Mouse (Mus musculus) left cerebral cortex, postnatal 14 days (tissue): ENCODE measurements at regions not wholly inside any gene's neighbourhood (a gene's known extent, or its start where the extent isn't known, plus 50 kb on each side); places are given as distances from the start of the nearest gene placed in this dataset.
"Not testable (repeated sequence)": the region's sequence is repeated elsewhere in the genome, so short reads cannot be mapped to it uniquely, and the experiment has no call there.

Experiments used
- DNase-seq, 2 experiments: peaks; one replicate each; pipeline ENCODE4 v3.0.0; 2021 to 2022; ENCODE audit warnings: low spot score in 2 of 2, mixed read lengths in 1 of 2
- intact Hi-C: fragments of 180-260 bp; cut with DNase I; formaldehyde crosslinking; loops from one replicate; pipeline ENCODE4 v1.15.1; 2025

GRCm38 (mm10) chr17:48646626-48647195 lies 192.0 kb downstream of the Unc5cl start:
- no peak for DNase-seq
- intact Hi-C loops, result no loop called here

DNA sequence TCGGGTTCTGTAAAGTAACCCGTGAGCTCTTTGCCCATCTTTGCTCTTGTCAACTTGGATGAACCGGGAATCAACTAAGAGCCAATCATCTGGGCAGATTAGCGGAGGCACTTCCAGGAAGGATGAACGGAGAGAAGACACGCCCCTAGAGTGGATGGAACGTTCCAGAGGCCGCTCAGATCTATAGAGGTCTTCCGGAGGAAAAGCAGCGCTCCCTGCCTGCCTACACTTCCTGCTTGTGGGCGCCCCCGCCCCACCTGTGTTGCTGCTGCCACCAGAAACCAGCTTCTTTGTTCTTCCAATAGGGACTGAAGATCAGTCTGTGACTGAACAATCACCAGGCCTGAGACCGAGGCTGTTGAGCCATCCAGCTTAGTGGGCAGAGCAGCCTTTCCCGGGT lies 192.7 kb downstream of the Unc5cl start:
- no peak for DNase-seq
- intact Hi-C loops, result no loop called here

DNA sequence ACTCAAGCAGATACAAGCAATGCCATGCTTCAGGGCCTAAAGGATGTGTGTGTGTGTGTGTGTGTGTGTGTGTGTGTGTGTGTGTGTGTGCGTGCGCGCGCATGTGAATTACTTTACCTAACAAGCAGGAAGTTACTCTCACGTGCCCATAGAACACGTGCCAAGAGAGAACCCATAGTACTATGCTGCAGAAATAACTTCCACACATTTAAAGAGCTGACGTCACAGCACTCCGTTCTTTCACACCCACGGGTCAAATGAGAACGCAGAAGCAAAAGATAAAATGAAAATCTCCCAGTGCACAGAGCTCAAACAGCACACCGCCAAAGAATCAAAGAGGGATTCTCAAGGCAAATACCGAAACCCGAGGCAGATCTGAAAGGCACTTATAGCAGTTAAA lies 195.9 kb downstream of the Unc5cl start:
- DNase-seq, result peak; percentile 36 to 60
- intact Hi-C loops, result no loop called here

- no peak for DNase-seq
- intact Hi-C loops, result no loop called here
These were observed 218.0 kb downstream of the Unc5cl start for GRCm38 (mm10) chr17:48672749-48673148.

- no peak for DNase-seq
- intact Hi-C loops, result no loop called here
These were observed 223.6 kb downstream of the Unc5cl start for GRCm38 (mm10) chr17:48678216-48678832.

DNA sequence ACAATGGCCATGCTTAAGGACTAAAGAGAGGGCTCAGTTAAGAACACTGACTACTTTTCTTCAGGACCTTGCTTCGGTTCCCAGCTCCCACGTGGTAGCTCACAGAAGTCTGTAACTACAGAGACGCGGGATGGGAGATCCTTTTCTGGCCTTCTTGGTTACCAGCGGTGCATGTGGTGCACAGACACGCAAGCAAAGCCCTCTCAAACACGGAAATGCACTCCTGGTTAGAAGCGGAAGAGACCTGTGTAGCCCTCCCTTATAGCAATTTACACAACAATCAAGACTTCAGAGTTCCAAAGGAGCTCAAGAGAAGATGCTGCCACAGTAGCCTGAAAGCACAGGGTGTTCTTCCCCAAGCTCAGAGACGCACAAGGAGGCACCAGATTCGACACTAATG lies 225.6 kb downstream of the Unc5cl start:
- intact Hi-C loops, result no loop called here
- no peak for DNase-seq

- intact Hi-C loops, result no loop called here
- DNase-seq, result peak; percentile 31 to 53
These were observed 234.2 kb downstream of the Unc5cl start for GRCm38 (mm10) chr17:48688944-48689343.

DNA sequence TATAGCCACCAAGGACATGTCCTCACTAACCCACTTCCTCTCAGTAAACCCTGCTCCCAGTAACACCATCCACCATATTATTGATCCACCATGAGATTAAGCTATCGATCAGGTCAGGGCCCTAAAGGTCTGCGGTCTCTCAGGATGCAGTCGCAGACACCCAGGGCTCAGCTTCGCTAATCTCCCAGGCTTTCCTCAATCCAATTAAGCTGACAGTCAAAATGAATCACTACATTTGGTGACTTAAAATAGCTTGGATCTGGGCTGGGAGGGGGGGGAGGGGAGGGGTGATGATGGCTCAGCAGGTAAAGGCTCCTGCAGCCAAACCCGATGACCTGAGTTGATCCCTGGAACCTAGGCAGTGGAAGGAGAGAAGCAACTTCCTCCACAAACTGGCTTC lies 233.7 kb upstream of the Lrfn2 start:
- DNase-seq, result no peak
- intact Hi-C loops, result no loop called here

- no peak for DNase-seq
- intact Hi-C loops, result no loop called here
These were observed 231.6 kb upstream of the Lrfn2 start for GRCm38 (mm10) chr17:48700591-48700990.

DNA sequence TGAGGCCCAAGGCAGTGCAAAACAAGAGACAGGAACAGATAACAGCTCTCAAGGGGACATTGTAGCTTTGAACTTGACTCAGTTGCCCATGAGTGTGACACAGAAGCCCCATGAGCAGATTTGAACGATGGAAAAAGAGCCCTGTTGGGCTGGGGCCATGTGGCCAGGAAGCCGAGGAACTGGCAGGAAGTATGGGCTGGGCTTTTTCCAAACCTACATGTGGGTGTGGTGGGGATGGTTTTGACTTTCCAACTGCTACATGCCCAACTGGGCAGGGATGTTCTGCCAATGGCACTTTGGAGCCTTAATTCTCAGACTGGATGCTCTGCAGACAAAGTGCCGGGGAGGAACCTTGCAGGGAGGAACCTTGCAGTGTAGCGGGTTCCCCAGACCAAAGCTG lies 211.7 kb upstream of the Lrfn2 start:
- DNase-seq, result no peak
- intact Hi-C loops, result no loop called here

GRCm38 (mm10) chr17:48723286-48723685 lies 208.9 kb upstream of the Lrfn2 start:
- no peak for DNase-seq
- intact Hi-C loops, result no loop called here

- DNase-seq, result no peak
- intact Hi-C loops, result no loop called here
These were observed 207.6 kb upstream of the Lrfn2 start for GRCm38 (mm10) chr17:48724513-48725112.

- intact Hi-C loops, result no loop called here
- DNase-seq, result no peak
These were observed 205.7 kb upstream of the Lrfn2 start for GRCm38 (mm10) chr17:48726460-48726859.

DNA sequence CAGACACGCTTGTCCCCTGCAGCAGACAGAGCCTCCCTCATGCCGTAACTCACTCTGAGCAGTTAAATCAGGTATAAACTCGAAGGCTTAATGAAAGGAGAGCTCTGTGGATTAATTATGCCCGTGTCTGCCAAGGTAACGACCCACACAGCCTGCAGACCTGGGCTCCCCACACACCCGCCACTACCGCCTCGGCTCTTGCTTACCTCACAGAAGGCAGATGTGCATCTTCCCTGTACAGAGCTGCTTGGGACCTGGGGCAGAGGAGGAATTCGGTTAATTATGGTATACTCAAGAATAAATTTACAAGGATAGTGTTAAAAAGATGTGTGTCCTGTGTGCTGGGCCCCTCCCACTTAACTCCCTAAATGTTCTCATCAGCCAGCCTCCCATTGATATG lies 198.4 kb upstream of the Lrfn2 start:
- no peak for DNase-seq
- intact Hi-C loops, result no loop called here

- DNase-seq, intact Hi-C loops: not testable (repeated sequence)
These were observed 195.0 kb upstream of the Lrfn2 start for GRCm38 (mm10) chr17:48737181-48737580.

DNA sequence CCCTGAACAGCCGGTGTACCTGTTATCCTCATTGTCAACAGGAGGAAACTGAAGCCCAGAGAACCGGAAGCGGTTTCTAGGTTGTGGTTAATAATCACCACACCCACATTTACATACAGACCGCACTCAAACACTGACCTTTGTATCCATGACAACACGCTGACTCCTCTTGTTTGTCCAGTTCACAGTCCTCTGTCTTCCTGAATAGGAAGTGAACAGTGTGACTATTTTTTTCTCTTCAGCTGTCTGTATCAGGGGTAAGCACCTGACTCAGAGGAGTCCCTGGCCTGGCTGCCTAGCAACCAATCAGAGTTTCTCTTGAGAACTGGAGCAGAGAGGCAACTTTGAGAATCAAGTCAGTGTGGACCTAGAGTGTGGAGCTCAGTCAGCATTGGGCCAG lies 193.5 kb upstream of the Lrfn2 start:
- peak in 1 of 2 experiments; percentile 15 for DNase-seq
- intact Hi-C loops, result no loop called here

DNA sequence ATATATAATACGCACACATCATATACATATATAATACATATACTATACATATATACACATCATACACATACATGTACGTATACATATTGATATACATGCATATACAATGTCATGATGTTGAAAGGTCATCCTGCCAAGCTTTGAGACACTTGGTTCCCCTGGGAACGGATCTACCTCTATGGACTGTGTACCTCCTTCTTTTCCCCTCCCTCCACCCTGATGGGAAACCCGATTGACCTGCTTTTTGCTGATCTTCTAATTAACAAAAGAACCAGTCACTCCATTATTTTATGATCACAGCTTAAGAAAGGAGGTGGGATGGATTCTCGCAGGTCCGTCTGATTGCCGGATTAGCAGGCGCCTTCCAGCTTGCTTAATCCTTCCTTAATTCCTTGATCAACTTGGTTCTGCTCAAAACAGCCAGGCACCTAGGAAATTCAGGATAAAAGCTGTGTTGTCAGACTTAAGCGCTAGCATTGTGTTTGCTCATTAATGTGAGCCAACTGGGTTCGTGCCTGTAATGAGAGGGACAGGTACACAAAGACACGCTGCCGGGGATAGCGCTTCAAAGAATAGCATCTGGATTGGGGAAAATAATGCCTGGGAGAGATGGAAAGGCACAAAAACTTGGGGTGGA lies 189.3 kb upstream of the Lrfn2 start:
- DNase-seq, result no peak
- intact Hi-C loops, result no loop called here

- intact Hi-C loops, result no loop called here
- no peak for DNase-seq
These were observed 162.1 kb upstream of the Lrfn2 start for GRCm38 (mm10) chr17:48770099-48770498.

DNA sequence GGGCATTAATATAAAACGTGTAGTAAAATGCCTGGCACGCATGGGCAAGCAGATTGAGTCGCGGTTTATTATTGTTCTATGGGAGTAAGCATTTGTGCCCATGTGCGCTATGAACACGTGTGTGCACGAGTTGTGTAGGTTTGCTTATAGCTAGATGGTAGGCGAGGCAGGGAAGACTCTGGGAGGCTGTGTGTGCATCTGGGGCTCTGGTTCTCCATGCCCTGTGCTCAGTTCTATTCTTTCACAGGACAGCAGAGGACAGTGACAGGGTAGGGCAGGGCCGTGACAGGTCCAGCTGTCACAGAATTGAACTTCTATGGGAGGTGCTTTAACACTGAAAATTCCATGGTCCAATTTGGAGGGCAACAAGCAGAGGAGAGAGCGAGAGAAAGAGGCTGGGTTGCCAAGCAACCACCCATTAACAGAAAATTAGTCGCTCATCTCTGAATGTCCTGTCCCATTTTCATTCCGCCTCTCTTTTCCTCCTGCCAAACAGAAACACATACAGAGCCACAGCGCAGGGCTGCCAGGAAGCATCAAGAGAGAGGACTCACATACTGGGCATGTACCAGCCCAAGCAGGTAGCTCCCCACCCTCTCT lies 160.4 kb upstream of the Lrfn2 start:
- DNase-seq, result peak; percentile 53 to 66
- intact Hi-C loops, result no loop called here

- peak in 1 of 2 experiments; percentile 27 for DNase-seq
- intact Hi-C loops, result no loop called here
These were observed 157.8 kb upstream of the Lrfn2 start for GRCm38 (mm10) chr17:48774172-48774890.
